Mouse (Mus musculus) spleen, adult 2 months (tissue): ENCODE results near the gene Tmem141.

ENCODE experiments used
- CTCF ChIP-seq: fragments of 200-500 bp; IDR thresholded peaks from 2 replicates; pipeline ENCODE4 v1.5.1; 2011; ENCODE audit warnings: mild to moderate bottlenecking, inconsistent platforms; ENCODE audit not compliant: insufficient read depth, insufficient read length, insufficient replicate concordance; ENCODE audit errors: extremely low read depth
- POLR2A ChIP-seq: fragments of 200-500 bp; IDR thresholded peaks from 2 replicates; pipeline ENCODE4 v1.6.1; 2011; ENCODE audit warnings: low read depth, low read length, inconsistent platforms

DNA sequence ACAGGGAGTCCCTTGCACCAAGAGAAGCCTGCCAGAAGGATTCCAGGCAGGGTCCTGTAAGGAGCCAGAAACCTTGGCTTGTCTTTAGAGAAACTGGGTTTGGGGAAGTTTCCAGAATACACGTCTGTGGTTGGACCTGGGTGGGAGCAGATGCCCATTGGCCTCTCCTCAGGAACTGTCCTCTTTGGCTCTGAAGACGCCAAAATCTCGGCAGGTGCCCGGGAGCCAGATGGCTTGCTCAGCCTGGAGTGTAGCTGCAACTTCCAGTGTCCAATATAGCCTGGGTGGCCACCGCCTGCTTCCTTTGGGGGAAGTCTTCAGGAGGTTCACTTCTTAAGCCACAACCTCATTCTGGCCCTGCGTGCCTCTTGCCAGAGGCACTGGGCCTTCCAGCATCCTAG is 39.9 kb downstream of the Tmem141 start:
- TF ChIP-seq CTCF (no peak), POLR2A (no peak)
